Mouse (Mus musculus): Measurements from ENCODE around the gene Sc5d. TPM values are rescaled to one million over a fixed set of nuclear protein-coding genes. Genes with fewer than 3 reads are reported as not detected.

Gene Sc5d
- polyA plus RNA-seq (2015; fragmentation: Illumina TruSeq; extraction: RNeasy Lipid Tissue Mini Kit (QIAGEN cat#74804); ENCODE audit: insufficient read depth, low replicate concordance) = 41.9 TPM

DNA sequence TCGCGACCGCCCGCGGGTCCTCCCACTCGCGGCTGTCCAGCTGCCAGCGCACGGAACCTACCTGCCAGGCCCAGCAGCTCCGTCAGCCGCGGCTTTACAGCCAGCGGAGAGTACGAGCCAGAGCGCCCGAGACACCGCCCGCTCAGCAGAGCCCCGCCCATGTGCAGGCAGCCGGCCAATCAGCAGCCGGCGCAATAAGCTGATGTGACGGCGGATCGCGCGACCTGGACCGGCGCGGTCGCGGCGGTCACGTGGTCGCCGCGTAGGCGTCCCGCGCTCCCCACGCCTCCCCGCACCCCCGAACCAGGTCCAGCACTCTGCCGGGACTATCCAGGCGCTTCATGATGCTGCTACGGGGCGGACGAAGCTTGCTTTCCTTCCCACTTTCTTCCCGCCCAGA lies at the start of gene Sc5d:
Sc5d (minus strand) TSS at position 112 of the 400 bp plus-strand sequence.

Other genes starting within 250 kb of the Sc5d start
- 82.5 TPM for gene Sorl1, start 140.0 kb downstream of the Sc5d start, polyA plus RNA-seq (2015; fragmentation: Illumina TruSeq; extraction: RNeasy Lipid Tissue Mini Kit (QIAGEN cat#74804); ENCODE audit: insufficient read depth, low replicate concordance)
- gene Tecta, start 135.7 kb upstream of the Sc5d start, polyA plus RNA-seq (2015; fragmentation: Illumina TruSeq; extraction: RNeasy Lipid Tissue Mini Kit (QIAGEN cat#74804); ENCODE audit: insufficient read depth, low replicate concordance) = 0.07 TPM
- 35.1 TPM for gene Tbcel, start 243.6 kb upstream of the Sc5d start, polyA plus RNA-seq (2015; fragmentation: Illumina TruSeq; extraction: RNeasy Lipid Tissue Mini Kit (QIAGEN cat#74804); ENCODE audit: insufficient read depth, low replicate concordance)

All from spleen, adult 10 weeks (tissue).